Mouse (Mus musculus) ES-Bruce4 (cell line): ENCODE results near the gene Tcf7l2. TPM values are rescaled to one million over a fixed set of nuclear protein-coding genes. Genes with fewer than 3 reads are reported as not detected.

Experiments
- H3K27ac ChIP-seq: 2 replicates; pipeline ENCODE4 v1.5.1; 2012; ENCODE audit warnings: low read length, inconsistent platforms; ENCODE audit not compliant: insufficient read depth
- H3K27me3 ChIP-seq: 2 replicates; pipeline ENCODE4 v1.6.1; 2012; ENCODE audit warnings: mild to moderate bottlenecking, low read length, inconsistent platforms; ENCODE audit not compliant: control insufficient read depth, poor library complexity, insufficient read depth, severe bottlenecking
- H3K36me3 ChIP-seq: 2 replicates; pipeline ENCODE4 v1.6.1; 2012; ENCODE audit warnings: inconsistent platforms, mild to moderate bottlenecking, low read length, moderate library complexity; ENCODE audit not compliant: control insufficient read depth, poor library complexity, insufficient read depth, severe bottlenecking
- H3K4me1 ChIP-seq: one replicate; pipeline ENCODE4 v1.8.1; 2011; ENCODE audit warnings: low read length; ENCODE audit not compliant: control insufficient read depth, insufficient read depth
- H3K4me3 ChIP-seq: 2 replicates; pipeline ENCODE4 v1.5.1; 2011; ENCODE audit warnings: low read depth, mild to moderate bottlenecking, low read length
- H3K9ac ChIP-seq: 2 replicates; pipeline ENCODE4 v1.6.1; 2012; ENCODE audit warnings: low read depth, mild to moderate bottlenecking, inconsistent platforms; ENCODE audit not compliant: poor library complexity, severe bottlenecking
- H3K9me3 ChIP-seq: replicated peaks from 2 replicates; pipeline ENCODE4 v1.6.1; 2012; ENCODE audit warnings: mild to moderate bottlenecking, low read length, inconsistent platforms; ENCODE audit not compliant: control insufficient read depth, poor library complexity, insufficient read depth, severe bottlenecking
- CTCF ChIP-seq: IDR thresholded peaks from one replicate; pipeline ENCODE4 v1.8.1; 2011; ENCODE audit warnings: low read depth, low read length
- EP300 ChIP-seq: IDR thresholded peaks from 2 replicates; pipeline ENCODE4 v1.6.1; 2011; ENCODE audit warnings: low read depth, low read length; ENCODE audit not compliant: insufficient read depth
- POLR2A ChIP-seq: IDR thresholded peaks from one replicate; pipeline ENCODE4 v1.8.1; 2011; ENCODE audit warnings: low read length; ENCODE audit not compliant: insufficient read depth
- polyA plus RNA-seq: library from polyadenylated mRNA; stranded (reverse); fragments of >200 nt; gene quantifications from 2 replicates; pipeline ENCODE4 v1.2.4, GENCODE M21; 2011; ENCODE audit warnings: low read depth; ENCODE audit not compliant: missing spikeins, insufficient read depth, insufficient read length

Gene Tcf7l2
- polyA plus RNA-seq, 1 experiment, result 23.8 TPM

DNA sequence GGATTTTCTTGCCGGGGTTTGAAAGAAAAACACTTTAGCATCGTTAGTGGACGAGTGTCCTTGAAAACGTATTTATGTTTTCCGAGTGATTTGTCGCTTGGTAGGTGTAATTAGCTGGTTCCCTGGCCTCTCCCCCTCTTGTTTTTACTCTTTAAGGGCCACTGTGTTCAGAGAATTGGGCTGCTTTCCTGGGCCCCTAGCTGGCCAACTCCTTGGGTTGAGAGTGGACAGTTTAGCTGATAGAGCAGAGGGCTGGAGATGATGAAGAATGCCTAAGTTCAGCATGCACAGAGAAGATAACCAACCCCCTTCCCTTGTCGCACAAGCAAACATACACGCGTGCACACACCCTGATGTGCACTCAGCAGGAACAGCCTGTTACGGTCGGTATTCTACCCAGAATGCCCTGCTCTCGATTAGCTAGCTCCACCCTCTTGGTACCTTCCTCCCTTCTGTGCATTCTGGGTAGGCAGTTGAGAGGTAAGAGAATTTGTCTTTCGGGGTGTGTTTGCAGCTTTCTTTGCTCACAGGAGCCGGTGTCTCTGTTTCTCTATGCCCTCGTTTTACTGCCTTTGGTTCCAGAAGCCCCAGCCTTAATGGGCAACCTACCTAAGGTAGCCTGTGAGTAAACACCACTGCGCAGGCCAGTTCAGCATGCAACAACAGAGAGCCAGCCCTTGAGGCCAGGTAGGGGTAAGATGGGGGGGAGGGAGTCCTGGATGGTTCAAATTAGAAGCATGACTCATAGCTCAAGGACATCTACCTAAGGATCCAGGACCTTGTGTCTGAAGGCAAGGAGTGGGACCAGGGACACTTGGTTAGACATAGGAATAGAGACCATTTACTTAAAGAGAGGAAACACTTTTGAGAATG is 199.9 kb downstream of the Tcf7l2 start:
- no peak overlapping the region for H3K4me3 ChIP-seq
- H3K4me1 ChIP-seq, result no peaks in the 10 kb centered on the region
- no peak overlapping the region for H3K27ac ChIP-seq
- no peaks in the 10 kb centered on the region for H3K9me3 ChIP-seq
- H3K27me3 ChIP-seq, result no peaks in the 10 kb centered on the region
- no peak overlapping the region for H3K9ac ChIP-seq
- H3K36me3 ChIP-seq, result no peaks in the 10 kb centered on the region
- TF ChIP-seq EP300 (no peak), POLR2A (no peak), CTCF (no peak)

- Histone ChIP-seq H3K9me3 (no peaks in the 10 kb centered on the region), H3K4me3 (no peak overlapping the region), H3K4me1 (no peaks in the 10 kb centered on the region), H3K27me3 (no peaks in the 10 kb centered on the region), H3K9ac (no peak overlapping the region), H3K27ac (no peak overlapping the region), H3K36me3 (no peaks in the 10 kb centered on the region)
- TF ChIP-seq POLR2A (no peak), EP300 (no peak), CTCF (no peak)
Measured at GRCm38 (mm10) chr19:55951397-55951796, 209.8 kb downstream of the Tcf7l2 start.

DNA sequence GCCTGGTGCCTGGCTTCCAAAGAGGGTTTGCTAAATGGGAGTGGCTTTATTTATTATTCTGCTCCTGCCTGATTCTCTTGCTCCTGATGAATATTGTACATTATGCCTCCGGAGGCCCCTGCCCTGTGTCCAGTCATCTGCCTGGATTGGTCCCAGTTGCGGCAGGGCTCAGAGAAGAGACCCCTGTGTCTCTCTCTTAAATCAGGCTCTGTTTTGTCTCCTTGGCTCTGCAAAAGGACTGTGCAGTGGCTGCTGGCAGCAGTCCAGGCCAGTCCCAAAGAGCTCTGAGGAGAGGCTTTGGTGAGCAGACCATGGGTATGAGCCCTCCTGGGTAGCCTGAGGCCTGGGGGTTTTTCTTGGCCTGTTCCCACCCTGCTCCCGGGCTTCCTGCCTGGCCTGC is 211.6 kb downstream of the Tcf7l2 start:
- TF ChIP-seq EP300, result no peak
- TF ChIP-seq POLR2A, result no peak
- TF ChIP-seq CTCF, result no peak
- Histone ChIP-seq H3K27ac (no peak overlapping the region), H3K9me3 (no peaks in the 10 kb centered on the region)

DNA sequence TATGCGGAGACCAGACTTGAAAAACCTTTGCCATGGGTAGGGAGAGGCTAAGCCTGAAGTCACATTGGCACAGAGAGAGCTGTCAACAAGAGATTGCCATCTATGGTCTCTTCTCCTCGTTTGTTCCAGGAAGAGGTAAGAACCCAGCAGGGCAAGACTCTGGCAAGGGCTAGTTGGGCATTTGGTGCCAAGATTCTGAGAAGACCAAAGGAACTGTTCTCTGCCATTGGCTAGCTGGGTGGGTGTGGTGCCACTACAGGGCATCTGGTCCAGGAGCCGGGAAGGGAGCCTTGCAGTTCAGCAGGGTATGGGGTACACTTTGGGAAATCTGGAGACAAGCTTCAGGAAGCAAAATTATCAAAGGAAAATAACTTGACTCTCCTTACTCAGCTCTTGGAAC is 213.5 kb downstream of the Tcf7l2 start:
- Histone ChIP-seq H3K9me3 (no peaks in the 10 kb centered on the region), H3K4me3 (no peak overlapping the region), H3K9ac (no peak overlapping the region), H3K4me1 (no peaks in the 10 kb centered on the region), H3K27me3 (no peaks in the 10 kb centered on the region), H3K27ac (no peak overlapping the region), H3K36me3 (no peaks in the 10 kb centered on the region)
- TF ChIP-seq EP300 (no peak), CTCF (no peak), POLR2A (no peak)

More for the DNA sequence above, 211.6 kb downstream of the Tcf7l2 start:
- Histone ChIP-seq H3K36me3 (no peaks in the 10 kb centered on the region), H3K4me3 (no peak overlapping the region), H3K4me1 (no peaks in the 10 kb centered on the region), H3K27me3 (no peaks in the 10 kb centered on the region), H3K9ac (no peak overlapping the region)

DNA sequence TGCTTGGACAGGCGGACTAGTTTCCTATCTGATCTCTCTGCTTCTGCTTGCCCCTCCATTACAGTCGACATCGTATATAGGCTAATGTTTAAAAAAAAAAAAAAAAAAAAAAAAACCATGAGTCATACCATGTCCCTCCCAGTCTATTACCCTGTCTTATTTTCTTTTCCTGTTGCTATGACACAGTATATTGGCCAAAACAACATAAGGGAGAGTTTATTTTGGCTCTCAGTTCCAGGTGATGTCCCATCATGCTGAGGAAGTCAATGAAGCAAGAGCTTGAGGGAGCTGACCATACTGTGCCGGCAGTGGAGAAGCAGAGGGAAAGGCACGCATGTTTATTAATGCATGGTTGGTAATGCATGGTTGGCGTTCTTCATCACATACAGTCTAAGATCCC is 215.1 kb downstream of the Tcf7l2 start:
- no peaks in the 10 kb centered on the region for H3K27me3 ChIP-seq
- H3K36me3 ChIP-seq, result no peaks in the 10 kb centered on the region
- no peaks in the 10 kb centered on the region for H3K4me1 ChIP-seq
- H3K9ac ChIP-seq, result no peak overlapping the region
- H3K9me3 ChIP-seq, result no peaks in the 10 kb centered on the region
- TF ChIP-seq CTCF, result no peak
- no peak for TF ChIP-seq POLR2A
- no peak for TF ChIP-seq EP300
- H3K4me3 ChIP-seq, result no peak overlapping the region
- H3K27ac ChIP-seq, result no peak overlapping the region

DNA sequence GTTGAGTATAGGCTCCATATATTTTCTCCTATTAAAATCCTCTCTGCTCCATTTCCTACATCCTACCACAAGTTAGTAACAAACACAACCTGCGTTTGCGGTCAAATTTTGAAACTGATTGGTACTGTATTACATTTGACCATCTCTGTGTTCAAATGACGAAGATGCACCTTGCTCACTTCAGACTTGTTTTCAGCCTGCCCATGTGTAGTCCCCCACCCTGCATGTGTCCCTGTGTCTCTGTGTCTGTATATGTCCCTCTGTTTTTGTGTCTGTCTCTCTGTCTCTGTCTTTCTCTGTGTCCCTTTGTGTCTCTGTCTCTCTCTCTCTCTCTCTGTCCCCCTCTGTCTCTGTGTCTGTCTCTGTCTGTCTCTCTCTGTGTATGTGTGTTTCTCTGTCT is 222.8 kb downstream of the Tcf7l2 start:
- Histone ChIP-seq H3K36me3 (no peaks in the 10 kb centered on the region), H3K9ac (no peak overlapping the region), H3K9me3 (no peaks in the 10 kb centered on the region), H3K27me3 (no peaks in the 10 kb centered on the region), H3K4me1 (no peaks in the 10 kb centered on the region), H3K4me3 (no peak overlapping the region), H3K27ac (no peak overlapping the region)
- TF ChIP-seq CTCF (no peak), EP300 (no peak), POLR2A (no peak)
